Mouse (Mus musculus): ENCODE measurements at regions not wholly inside any gene's neighbourhood (a gene's known extent, or its start where the extent isn't known, plus 50 kb on each side); places are given as distances from the start of the nearest gene placed in this dataset.

DNA sequence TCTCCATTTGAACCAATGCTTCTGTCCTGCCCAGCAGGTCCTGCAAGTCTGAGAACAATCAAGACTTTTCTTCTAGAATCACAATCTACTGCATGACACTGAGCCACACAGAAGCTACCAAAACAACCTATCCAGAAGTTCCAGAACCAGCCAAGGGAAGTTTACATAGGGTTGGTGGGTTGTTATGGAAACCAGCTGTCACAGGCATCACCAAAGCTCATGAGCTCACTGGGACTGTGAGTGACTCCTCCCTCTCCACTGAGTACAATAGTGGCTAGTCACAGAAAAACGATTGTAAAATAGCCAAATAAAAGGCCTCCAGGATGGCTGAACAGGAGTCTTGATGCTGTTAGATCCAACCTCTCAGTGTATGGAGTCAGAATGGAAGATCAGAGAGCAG is 115.6 kb upstream of the D7Ertd443e start:
- Histone ChIP-seq H3K4me3 (ENCODE audit: control insufficient read depth, low read depth, low read length) (no peak overlapping the region), H3K36me3 (ENCODE audit: control insufficient read depth, insufficient read depth, low read length) (no peaks in the 10 kb centered on the region), H3K27ac (ENCODE audit: control insufficient read depth, insufficient read depth, low read depth, low read length) (no peak overlapping the region), H3K4me1 (ENCODE audit: control insufficient read depth, insufficient read depth, low read length) (no peaks in the 10 kb centered on the region), H3K27me3 (ENCODE audit: control insufficient read depth, insufficient read depth, low read length) (no peaks in the 10 kb centered on the region)
- no peak for TF ChIP-seq CTCF (IDR thresholded peaks at IDR 0.05; ENCODE audit: control insufficient read depth, insufficient read depth, insufficient replicate concordance, low read depth, low read length)
- TF ChIP-seq POLR2A (IDR thresholded peaks at IDR 0.05; ENCODE audit: control insufficient read depth, low read depth, low read length) = no peak

DNA sequence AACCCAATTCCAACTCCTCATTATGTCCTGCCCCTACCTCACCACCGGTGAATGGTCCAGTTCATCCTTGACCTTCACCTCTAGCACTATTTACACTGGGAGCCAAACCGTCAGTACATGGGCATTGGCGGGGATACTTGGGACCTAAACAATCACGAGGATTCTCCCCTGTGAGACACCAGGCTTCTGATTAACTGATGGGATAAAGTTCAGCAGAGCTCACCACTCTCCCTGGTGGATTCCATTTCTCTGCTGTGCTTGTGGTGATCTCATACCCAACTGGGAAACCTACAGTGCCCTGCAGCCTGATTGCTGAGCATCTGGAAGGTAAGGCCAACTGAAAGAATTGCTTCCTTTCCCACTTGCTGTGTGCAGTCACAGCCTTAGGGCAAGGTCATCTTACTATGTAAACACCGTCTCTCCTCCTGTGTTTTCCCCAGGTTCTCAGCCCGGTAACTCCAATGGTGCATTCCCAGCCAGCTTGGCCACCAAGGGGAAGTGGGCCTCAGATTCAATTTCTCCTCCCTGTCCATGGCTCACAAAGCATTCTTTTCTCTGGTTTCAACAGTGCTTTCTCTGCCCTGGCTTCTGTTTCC is 125.0 kb upstream of the D7Ertd443e start:
- H3K36me3 ChIP-seq (ENCODE audit: control insufficient read depth, insufficient read depth, low read length) = no peaks in the 10 kb centered on the region
- H3K4me1 ChIP-seq (ENCODE audit: control insufficient read depth, insufficient read depth, low read length) = no peaks in the 10 kb centered on the region
- TF ChIP-seq POLR2A (IDR thresholded peaks at IDR 0.05; ENCODE audit: control insufficient read depth, low read depth, low read length) (no peak), CTCF (IDR thresholded peaks at IDR 0.05; ENCODE audit: control insufficient read depth, insufficient read depth, insufficient replicate concordance, low read depth, low read length) (no peak)
- no peak overlapping the region for H3K27ac ChIP-seq (ENCODE audit: control insufficient read depth, insufficient read depth, low read depth, low read length)
- no peaks in the 10 kb centered on the region for H3K27me3 ChIP-seq (ENCODE audit: control insufficient read depth, insufficient read depth, low read length)
- H3K4me3 ChIP-seq (ENCODE audit: control insufficient read depth, low read depth, low read length) = no peak overlapping the region

DNA sequence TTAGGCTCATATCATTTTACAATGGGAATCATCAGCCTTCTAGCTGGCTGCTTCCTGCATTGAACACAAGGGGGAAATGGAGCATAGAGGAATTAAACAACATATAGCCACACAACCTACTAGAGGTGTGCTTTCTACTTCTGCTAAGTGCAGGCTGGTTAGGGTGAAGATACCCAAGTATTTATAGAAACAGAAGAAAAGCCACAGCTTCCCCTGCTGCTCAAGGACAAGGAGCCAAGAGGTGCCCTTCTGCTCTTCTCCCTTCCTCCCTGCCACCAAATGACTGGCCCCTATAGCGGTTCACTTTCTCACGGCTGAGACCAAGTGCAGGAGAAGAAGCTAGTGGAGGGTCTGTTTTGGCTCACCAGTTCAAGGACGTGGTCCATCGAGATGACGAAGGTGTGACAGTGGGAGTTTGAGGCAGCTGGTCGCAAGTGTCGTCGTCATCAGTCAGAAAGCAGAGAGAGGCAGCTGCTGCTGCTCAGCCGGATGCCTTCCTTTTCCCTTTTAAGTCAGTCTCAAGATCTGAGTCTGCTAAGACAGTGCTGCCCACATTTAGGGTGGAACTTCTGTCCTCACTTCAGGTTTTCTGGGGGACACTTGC is 134.0 kb upstream of the D7Ertd443e start:
- Histone ChIP-seq H3K4me1 (ENCODE audit: control insufficient read depth, insufficient read depth, low read length) (no peaks in the 10 kb centered on the region), H3K27me3 (ENCODE audit: control insufficient read depth, insufficient read depth, low read length) (no peaks in the 10 kb centered on the region), H3K27ac (ENCODE audit: control insufficient read depth, insufficient read depth, low read depth, low read length) (no peak overlapping the region), H3K36me3 (ENCODE audit: control insufficient read depth, insufficient read depth, low read length) (no peaks in the 10 kb centered on the region), H3K4me3 (ENCODE audit: control insufficient read depth, low read depth, low read length) (no peak overlapping the region)
- TF ChIP-seq POLR2A (IDR thresholded peaks at IDR 0.05; ENCODE audit: control insufficient read depth, low read depth, low read length) (no peak), CTCF (IDR thresholded peaks at IDR 0.05; ENCODE audit: control insufficient read depth, insufficient read depth, insufficient replicate concordance, low read depth, low read length) (no peak)

DNA sequence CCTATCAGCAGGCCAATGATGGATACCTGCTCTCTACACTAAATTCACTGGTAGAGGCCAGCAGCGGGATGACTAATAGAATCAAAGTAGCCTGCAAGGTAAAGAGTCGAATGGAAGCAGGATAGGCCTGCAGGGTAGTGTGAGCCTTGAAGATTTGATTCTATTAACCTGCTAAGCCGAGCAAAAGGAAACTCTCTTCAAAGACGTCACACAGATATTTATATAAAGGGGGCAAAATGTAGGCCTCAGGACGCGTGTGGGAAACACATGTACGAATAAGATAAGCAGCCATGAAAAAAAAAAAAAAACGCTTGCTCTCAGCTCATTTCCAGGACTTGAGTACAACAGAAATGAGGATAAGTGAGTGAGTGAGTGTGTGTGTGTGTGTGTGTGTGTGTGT is 138.4 kb upstream of the D7Ertd443e start:
- H3K27me3 ChIP-seq (ENCODE audit: control insufficient read depth, insufficient read depth, low read length) = no peaks in the 10 kb centered on the region
- H3K4me3 ChIP-seq (ENCODE audit: control insufficient read depth, low read depth, low read length) = no peak overlapping the region
- H3K36me3 ChIP-seq (ENCODE audit: control insufficient read depth, insufficient read depth, low read length) = no peaks in the 10 kb centered on the region
- TF ChIP-seq POLR2A (IDR thresholded peaks at IDR 0.05; ENCODE audit: control insufficient read depth, low read depth, low read length) (no peak), CTCF (IDR thresholded peaks at IDR 0.05; ENCODE audit: control insufficient read depth, insufficient read depth, insufficient replicate concordance, low read depth, low read length) (no peak)
- H3K27ac ChIP-seq (ENCODE audit: control insufficient read depth, insufficient read depth, low read depth, low read length) = no peak overlapping the region
- H3K4me1 ChIP-seq (ENCODE audit: control insufficient read depth, insufficient read depth, low read length) = no peaks in the 10 kb centered on the region

DNA sequence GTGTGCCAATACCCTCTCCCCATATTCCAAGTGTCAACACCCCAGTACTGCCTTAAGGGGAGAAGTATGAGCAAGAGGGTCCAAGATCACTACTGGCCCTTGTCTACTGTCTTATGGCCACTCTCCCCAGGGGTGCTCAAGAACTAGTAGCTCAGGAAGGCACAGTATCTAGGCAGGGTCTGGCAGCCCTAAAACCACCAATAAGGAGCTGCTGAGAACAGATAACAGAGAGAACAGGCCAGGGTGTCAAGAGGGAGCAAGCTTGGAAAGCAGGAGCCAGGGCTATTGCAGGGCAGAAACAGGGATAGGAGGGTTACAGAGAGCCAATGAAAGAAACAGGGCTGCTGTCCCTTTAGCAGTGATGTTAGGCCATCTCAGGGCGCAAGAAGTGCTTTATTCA is 139.6 kb upstream of the D7Ertd443e start:
- H3K36me3 ChIP-seq (ENCODE audit: control insufficient read depth, insufficient read depth, low read length) = no peaks in the 10 kb centered on the region
- H3K27ac ChIP-seq (ENCODE audit: control insufficient read depth, insufficient read depth, low read depth, low read length) = no peak overlapping the region
- no peak for TF ChIP-seq POLR2A (IDR thresholded peaks at IDR 0.05; ENCODE audit: control insufficient read depth, low read depth, low read length)
- TF ChIP-seq CTCF (IDR thresholded peaks at IDR 0.05; ENCODE audit: control insufficient read depth, insufficient read depth, insufficient replicate concordance, low read depth, low read length) = no peak
- H3K4me1 ChIP-seq (ENCODE audit: control insufficient read depth, insufficient read depth, low read length) = no peaks in the 10 kb centered on the region
- no peak overlapping the region for H3K4me3 ChIP-seq (ENCODE audit: control insufficient read depth, low read depth, low read length)
- no peaks in the 10 kb centered on the region for H3K27me3 ChIP-seq (ENCODE audit: control insufficient read depth, insufficient read depth, low read length)

DNA sequence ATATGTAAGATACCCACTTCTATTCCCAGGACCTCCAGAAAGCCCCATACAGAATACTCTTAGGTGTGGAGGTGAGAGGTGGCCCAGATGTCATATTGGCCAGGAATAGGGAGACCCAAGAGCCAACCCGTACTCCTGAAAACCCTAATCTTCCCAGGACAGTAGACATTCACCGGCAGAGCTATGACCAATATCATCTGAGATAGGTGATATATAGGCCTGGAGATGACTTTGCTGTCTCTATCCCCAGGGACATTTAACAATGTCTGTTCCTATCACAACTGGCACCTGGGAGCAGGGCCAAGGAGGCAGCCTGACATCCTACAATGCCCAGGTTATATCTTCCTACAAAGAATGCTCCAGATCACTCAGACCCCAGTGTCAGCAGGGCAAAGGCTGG is 140.0 kb upstream of the D7Ertd443e start:
- Histone ChIP-seq H3K36me3 (ENCODE audit: control insufficient read depth, insufficient read depth, low read length) (no peaks in the 10 kb centered on the region), H3K27ac (ENCODE audit: control insufficient read depth, insufficient read depth, low read depth, low read length) (no peak overlapping the region), H3K4me1 (ENCODE audit: control insufficient read depth, insufficient read depth, low read length) (no peaks in the 10 kb centered on the region), H3K27me3 (ENCODE audit: control insufficient read depth, insufficient read depth, low read length) (no peaks in the 10 kb centered on the region), H3K4me3 (ENCODE audit: control insufficient read depth, low read depth, low read length) (no peak overlapping the region)
- TF ChIP-seq POLR2A (IDR thresholded peaks at IDR 0.05; ENCODE audit: control insufficient read depth, low read depth, low read length) = no peak
- TF ChIP-seq CTCF (IDR thresholded peaks at IDR 0.05; ENCODE audit: control insufficient read depth, insufficient read depth, insufficient replicate concordance, low read depth, low read length) = no peak

DNA sequence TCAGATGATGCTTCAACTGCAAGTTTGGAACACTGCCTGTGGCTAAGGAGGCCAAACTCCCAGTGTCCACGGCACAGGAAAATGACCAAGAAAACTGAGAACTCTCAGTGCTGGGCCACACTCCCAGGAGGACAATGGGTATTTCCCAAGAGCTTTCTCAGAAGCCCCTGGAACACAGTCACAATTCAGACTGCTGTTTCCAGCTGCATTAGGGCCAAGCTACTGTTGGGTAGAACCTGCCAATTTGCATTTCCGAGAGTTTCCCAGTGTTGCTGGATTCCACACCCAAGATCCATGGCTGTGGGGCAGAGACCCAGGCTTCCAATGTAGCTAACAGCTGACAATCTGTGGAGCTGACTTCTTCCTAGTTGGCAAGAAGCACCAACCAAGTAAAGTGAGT is 141.9 kb upstream of the D7Ertd443e start:
- TF ChIP-seq POLR2A (IDR thresholded peaks at IDR 0.05; ENCODE audit: control insufficient read depth, low read depth, low read length) (no peak), CTCF (IDR thresholded peaks at IDR 0.05; ENCODE audit: control insufficient read depth, insufficient read depth, insufficient replicate concordance, low read depth, low read length) (no peak)
- H3K4me3 ChIP-seq (ENCODE audit: control insufficient read depth, low read depth, low read length) = no peak overlapping the region
- no peak overlapping the region for H3K27ac ChIP-seq (ENCODE audit: control insufficient read depth, insufficient read depth, low read depth, low read length)
- no peaks in the 10 kb centered on the region for H3K4me1 ChIP-seq (ENCODE audit: control insufficient read depth, insufficient read depth, low read length)
- no peaks in the 10 kb centered on the region for H3K36me3 ChIP-seq (ENCODE audit: control insufficient read depth, insufficient read depth, low read length)
- no peaks in the 10 kb centered on the region for H3K27me3 ChIP-seq (ENCODE audit: control insufficient read depth, insufficient read depth, low read length)

Measured in testis, adult 2 months (tissue).